Mouse (Mus musculus) large intestine, adult 2 months (tissue): Measurements from ENCODE around the gene Tmem141. TPM values are rescaled to one million over a fixed set of nuclear protein-coding genes. Genes with fewer than 3 reads are reported as not detected.
A peak's percentile ranks its signal among the peaks of the same experiment; 100 is the strongest.

Experiments used
- DNase-seq: peaks from one replicate; pipeline ENCODE4 v3.0.0-alpha.2; 2012; ENCODE audit warnings: low read depth, low spot score
- WGBS: fragments of 180-500 bp; shearing (Covaris S2); methylation state at CpG from one replicate; pipeline ENCODE4 v1.1.7; 2018; 5-methylcytosine and 5-hydroxymethylcytosine counted together
- polyA plus RNA-seq: library from polyadenylated mRNA; depleted of rRNA; stranded (reverse); fragments of >200 nt; gene quantifications from 2 replicates; pipeline ENCODE4 v1.2.3, GENCODE M21; 2012; rRNA removed

Tmem141 gene
- polyA plus RNA-seq, 1 experiment, result 19.4 TPM

DNA sequence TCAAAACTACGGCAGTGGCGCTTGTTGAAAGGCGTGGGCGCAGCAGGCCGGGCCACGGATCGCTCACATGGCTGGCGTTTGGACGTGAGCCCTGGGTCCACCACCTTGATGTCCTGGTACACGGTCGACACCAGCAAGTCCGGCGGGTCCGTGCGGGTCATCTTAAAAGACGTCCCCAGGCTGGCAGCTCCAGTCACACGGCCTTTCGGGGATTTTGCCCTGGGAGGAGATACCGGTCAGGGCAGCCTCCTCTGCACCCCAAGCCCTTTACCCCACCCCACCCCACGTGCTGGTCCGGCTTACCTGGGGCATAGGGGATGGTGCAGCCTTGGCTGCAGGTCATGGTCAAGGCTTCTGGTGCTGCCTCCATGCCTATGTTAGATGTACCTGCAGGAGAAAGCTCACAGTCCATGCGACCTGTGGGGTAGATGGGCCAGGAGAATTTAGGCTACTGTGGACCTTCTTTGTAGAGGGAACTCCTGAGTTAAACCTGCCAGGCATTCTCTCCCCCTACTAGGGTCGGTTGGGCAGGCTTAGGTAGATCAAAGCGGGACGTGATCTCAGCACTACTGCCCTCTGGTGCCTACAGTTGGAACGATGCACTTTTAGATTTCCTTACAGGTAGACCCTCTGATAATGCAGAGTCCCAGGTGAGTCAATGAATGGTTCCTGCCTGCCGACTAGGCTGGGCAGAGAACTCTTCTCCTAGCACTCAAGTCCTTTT lies 41.9 kb downstream of the Tmem141 start:
- DNase-seq, result no peak
- 3% methylated on average over 27 of the region's 27 CpGs for WGBS

DNA sequence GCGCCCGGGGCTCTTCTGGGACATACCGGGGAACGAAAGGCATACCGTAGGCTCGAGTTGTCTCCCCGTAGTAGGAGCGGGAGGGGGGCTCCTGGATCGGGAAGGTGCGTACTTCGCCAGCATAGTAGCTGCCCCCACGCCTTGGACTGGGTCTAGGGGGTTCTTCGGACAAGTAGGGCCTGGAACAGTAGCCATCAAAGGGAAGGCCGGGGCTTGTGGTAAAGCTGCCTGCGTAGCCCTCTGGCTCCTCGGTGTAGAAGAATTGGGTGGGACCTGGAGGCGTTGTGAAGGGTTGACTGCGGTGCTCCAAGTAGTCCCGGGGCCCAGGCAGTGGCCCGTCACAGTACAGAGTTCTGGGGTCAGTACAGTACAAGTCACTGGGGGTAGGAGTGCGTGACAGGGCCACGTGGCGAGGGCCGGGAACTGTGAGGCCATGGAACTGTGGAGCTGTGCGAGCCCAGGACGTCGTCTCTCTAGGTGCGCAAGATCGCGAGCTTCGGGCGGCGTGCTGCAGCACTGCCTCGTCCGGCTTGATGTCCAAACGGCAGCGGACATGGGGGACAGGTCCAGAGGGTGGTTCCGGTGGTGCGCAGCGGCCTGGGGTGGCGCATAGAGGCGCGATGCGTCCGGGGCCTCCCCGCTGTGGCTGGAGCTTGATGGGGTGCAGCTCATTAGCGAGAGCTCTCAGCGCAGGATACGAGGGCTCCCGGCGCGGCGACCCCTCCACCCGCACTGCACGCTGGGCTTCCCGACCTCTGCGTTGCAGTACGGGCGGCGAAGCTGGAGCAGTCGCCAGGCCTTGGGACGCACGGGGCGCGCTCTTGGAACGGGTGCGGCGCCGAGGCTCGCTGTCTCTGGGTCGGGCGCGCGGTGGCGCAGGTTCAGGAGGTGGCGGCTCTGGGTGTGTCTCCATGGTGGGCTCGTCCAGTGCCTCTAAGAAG lies 42.7 kb downstream of the Tmem141 start:
- DNase-seq, result no peak
- WGBS, result 11% methylated on average over 77 of the region's 77 CpGs

DNA sequence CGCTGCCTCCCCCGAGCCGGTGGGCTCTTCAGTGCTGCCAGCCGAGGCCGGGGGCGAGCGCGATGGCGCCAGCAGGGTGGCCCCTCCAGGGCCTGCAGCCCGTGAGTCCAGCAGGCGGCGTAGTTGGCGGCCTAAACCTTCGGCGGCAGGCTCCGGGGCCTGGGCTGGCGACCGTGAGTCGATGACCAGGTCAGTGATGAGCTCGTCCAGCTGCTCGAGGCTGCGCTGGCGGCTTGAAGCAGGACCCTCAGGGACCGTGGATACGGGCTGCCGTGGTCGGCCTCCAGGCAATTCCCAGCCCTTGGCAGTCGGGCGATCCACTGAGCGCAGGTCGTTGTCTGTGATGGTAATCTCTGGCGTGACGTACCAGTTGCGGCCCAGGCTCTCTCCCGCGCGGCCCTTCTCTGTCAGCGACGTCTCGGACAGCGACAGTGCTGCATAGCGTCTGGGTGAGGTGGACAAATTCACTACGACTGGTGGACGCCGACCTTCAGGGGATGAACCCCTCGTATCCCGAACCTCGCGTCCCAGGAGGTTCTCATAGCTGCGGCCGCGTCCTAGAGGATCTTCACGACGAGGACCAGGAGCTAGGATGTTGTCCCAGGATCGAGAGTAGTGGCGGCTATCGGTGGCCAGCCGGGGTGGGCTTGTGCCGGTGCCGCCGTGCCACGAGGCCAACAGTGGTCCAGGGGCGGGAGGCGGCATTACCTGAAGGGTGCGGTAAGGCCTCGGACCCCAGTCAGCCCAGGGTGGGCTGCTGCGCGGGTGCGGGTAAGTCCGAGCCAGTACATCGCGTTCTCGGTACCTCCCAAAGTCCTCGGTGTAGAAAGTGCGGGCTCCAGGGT lies 43.6 kb downstream of the Tmem141 start:
- no peak for DNase-seq
- 16% methylated on average over 75 of the region's 75 CpGs for WGBS

DNA sequence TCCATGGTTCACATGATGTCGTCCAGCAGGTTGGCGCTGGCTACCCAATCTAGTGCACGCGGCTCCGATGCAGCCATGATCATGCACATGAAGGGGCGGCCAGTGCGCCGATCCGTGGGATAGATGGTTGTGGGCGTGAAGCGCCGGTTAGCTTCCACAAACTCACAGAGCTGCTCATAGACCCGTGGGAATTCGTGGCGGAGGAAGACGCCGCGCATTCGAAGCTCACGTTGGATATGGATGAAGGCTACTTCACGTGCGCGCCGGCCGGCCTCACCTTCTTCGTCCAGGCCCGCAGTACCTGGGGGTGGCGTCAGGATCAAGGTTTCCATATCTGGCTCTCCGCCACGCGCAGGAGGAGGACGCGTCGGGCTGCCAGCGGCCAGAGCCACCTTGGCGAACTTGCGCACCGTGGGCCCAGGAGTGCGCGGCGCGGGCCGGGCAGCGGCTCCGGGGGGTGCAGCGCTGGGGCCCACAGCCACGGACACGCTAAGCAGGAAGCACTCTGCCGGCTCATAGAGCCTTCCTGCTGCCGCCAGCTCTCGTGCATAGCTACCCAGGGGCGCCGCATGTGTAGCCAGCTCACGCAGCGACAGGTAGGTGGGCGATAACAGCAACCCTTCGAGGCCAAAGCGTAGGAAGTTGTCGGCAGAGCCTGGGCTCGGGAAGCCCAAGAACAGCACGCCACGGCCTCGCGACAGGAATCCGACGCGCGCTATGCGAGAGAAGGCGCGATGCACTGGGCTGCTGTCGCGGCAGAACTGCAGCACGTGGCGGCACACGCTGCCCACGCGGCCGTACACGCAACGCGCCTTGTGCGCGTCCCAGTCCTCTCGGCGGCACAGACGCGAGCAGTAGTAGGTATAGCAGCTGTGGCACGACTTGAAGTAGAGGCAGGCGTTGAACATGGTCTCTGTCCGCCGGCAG lies 44.6 kb downstream of the Tmem141 start:
- WGBS, result 27% methylated on average over 92 of the region's 92 CpGs
- no peak for DNase-seq

DNA sequence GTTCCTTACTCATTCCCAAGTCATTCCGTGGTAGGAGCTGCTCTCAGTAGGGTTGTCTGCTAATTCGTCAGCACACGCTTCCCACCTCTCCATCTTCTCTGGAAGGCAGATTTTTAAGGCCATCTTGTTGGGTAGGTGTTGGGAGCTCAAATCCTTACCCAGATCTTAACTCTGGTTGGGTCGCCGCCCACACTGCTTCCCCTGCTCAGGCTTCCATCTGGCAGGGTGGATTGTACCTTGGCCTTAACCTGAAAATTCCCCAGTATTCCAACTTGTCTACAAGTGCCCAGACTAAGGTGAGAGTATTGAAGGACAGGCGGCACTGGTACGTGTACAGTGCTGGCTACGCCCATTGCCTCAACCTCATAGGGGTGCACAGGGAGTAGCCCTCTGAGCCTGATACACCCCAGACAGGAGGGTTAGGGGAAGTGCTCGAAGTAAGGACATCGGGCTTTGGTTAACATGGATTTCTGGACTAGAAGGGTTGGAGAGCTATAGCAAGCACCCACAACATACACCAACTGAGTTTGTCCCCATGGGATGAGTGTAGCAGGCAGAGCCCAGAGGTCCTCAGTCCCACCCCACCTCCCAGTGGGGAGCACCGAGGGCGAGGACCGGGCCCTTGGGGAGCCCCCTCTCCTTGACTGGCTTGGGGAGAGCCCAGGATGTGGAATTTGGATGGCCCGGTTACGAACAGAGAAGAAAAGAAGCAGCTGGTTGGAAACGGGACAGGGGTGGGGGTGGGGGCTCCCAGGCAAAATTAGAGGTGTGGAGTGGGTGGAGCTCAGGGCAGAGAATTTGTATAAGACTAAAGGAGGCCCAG lies 45.6 kb downstream of the Tmem141 start:
- WGBS, result 87% methylated on average over 16 of the region's 16 CpGs
- DNase-seq, result no peak

DNA sequence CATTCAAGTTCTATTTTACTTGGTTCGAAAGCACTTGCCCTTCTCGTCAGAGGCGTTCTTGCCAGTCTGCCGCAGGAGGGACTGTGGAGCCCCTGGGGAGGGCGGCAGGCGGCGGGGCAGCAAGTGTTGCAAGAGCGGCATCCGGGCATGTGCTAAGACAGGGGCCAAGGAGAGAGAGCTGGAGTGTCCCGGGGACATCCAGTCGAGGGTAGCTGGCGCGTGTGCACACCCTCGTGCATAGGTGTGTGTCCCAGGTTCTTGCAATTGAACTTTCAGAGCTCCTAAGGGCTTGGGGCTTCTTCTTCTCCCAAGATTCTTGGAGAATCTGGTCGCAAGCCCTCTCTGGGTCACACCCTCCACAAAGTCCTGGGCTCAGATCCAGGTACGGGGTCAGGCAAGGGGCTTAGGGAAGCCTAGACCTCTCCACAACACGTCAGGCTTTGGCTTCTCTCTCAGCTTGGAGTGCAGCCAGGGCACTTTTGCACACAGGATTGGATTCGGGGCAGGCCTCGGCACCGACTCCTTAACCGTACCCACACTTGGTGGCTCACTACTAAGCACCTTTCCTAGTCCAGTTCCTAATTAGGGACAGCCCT lies 46.3 kb downstream of the Tmem141 start:
- 12% methylated on average over 21 of the region's 21 CpGs for WGBS
- DNase-seq, result no peak

DNA sequence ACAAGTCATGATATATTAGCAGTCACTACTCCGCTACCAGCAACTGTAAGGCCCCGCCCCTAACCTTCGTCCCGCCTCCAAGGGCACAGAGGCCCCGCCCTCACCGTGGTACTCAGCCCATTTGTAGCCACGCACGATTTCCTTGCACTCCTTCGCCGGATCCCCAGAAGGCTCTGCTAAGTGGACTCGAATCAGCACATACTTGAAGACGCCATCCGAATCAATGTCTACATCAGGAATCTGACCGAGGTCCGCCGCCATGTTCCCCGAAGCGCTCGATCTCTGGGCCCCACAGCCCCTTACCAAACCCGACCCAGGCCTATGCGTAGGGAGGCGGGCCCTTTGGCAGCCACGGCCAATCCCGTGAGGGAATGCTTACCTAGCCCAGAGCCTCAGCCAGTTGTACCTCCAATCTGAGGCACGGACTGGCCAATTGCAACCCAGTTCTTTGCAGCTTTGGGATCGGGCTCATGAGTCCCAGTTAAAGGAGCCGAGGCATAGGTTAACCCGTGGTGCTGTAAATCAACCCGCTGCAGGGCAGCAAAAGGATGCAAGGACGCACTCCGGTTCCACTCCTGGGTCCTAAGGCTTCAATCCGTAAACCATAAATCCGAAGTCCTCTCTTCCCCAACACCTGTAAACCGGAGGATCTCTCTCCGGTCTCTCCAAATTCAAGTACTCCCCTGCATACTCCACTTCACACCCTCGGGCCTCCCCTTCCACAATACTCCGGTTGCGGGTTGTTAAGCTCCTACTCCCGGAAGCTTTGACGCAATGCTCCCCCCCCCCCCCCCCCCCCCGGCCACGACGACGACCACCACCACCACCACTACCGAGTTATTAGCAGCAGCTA lies 47.0 kb downstream of the Tmem141 start, which contains the start of the genes Mamdc4 and Phpt1:
Mamdc4 (minus strand) TSS at position 267 of the 853 bp plus-strand sequence.
Phpt1 (minus strand) TSS at position 646 of the 853 bp plus-strand sequence.
- under 1% methylated on average over 44 of the region's 45 CpGs for WGBS
- DNase-seq, result peak; percentile 99

DNA sequence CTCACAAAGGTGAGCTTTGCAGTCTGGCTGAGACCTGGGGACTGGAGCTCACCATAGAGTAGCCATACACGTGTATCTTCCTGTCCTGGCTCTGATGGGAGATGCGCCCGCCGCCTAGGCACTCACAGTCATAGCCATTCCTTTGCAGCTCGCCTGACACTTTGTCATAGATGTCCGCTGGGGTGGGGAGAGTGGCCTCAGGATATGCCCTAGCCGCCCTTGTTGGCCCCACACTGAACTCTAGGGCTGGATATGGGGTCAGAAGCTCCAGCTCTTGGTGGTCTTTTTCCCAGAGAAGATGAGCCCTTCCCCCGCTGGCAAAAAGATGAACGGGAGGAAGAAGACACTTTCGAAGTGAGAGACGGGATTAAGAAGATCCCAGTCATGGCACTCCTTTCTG lies 47.7 kb downstream of the Tmem141 start:
- WGBS, result 8% methylated on average over 11 of the region's 11 CpGs
- DNase-seq, result no peak

DNA sequence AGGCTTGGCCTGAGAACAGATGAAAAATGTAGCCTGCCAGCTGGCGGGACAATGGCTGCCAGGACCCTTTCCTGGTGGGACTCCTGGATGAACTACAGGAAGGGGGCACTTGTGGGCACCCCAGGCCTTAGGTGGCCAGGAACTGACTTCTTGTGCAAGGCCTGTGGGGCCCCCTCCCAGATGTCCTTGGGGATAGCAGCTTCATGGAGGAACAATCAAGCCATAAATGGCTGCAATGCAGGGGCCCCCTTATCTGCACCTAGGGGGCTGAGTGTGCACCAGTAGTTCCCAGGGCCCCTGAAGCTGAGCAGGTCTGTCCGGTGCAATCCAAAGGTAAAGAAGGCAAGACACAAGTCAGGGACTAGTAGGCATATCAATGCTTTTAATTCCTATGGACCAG lies 48.7 kb downstream of the Tmem141 start:
- 88% methylated on average over 2 of the region's 2 CpGs for WGBS
- DNase-seq, result no peak

DNA sequence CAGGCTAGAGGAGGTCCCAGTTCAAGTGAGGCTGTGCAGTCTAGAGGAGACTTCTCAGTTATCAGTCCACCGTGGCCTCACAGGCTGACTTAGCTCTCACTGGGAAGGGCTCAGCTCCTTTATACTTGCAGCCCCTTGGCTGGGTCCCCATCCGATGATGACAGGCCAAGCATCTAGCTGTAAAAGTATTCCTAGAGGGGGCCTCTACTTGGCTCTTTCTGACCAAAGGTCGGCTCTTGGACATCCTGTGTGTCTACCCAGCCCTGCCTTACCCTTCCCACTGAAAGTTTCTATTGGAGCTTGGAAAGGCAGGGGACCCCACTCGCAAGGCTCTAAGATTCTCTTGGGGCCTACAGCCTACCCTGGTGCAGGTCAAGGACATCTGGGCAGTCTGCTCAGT lies 50.6 kb downstream of the Tmem141 start:
- WGBS, result 77% methylated on average over 4 of the region's 4 CpGs

More for the DNA sequence above, 50.6 kb downstream of the Tmem141 start:
- DNase-seq, result no peak

Other genes starting within 250 kb of the Tmem141 start
- gene Sapcd2, start 249.7 kb downstream of the Tmem141 start, polyA plus RNA-seq, result 26.0 and 26.7 TPM in 2 replicates
- gene Entpd2, start 226.1 kb downstream of the Tmem141 start, polyA plus RNA-seq, result 36.7 and 40.4 TPM in 2 replicates
- gene Npdc1, start 222.7 kb downstream of the Tmem141 start, polyA plus RNA-seq, result 91.9 and 126 TPM in 2 replicates
- 0.52 and 0.88 TPM in 2 replicates for gene Fut7, start 198.7 kb downstream of the Tmem141 start, polyA plus RNA-seq
- gene Abca2, start 193.3 kb downstream of the Tmem141 start, polyA plus RNA-seq, result 7.5 and 12.4 TPM in 2 replicates
- gene Clic3, start 165.2 kb downstream of the Tmem141 start, polyA plus RNA-seq, result 1.3 and 1.4 TPM in 2 replicates
- gene Paxx, start 160.9 kb downstream of the Tmem141 start, polyA plus RNA-seq, result 45.6 and 48.9 TPM in 2 replicates
- gene Ptgds, start 152.0 kb downstream of the Tmem141 start, polyA plus RNA-seq, result 0.53 and 1.0 TPM in 2 replicates
- gene Lcn12, start 128.1 kb downstream of the Tmem141 start, polyA plus RNA-seq, result not detected in 2 replicates
- 26.7 and 31.7 TPM in 2 replicates for gene Fbxw5, start 121.3 kb downstream of the Tmem141 start, polyA plus RNA-seq
- 2.1 and 2.9 TPM in 2 replicates for gene C8g, start 120.3 kb downstream of the Tmem141 start, polyA plus RNA-seq
- gene Traf2, start 75.1 kb downstream of the Tmem141 start, polyA plus RNA-seq, result 19.6 and 20.8 TPM in 2 replicates
- gene Edf1, start 64.2 kb downstream of the Tmem141 start, polyA plus RNA-seq, result 200 and 273 TPM in 2 replicates
- 0.97 and 8.1 TPM in 2 replicates for gene Mamdc4, start 47.2 kb downstream of the Tmem141 start, polyA plus RNA-seq
- 37.3 and 44.6 TPM in 2 replicates for gene Phpt1, start 46.8 kb downstream of the Tmem141 start, polyA plus RNA-seq
- 0.43 and 0.69 TPM in 2 replicates for gene Ajm1, start 40.2 kb downstream of the Tmem141 start, polyA plus RNA-seq
- 35.8 and 52.6 TPM in 2 replicates for gene Rabl6, start 13.5 kb downstream of the Tmem141 start, polyA plus RNA-seq
- not detected in 2 replicates for gene Ccdc183, start 4.3 kb downstream of the Tmem141 start, polyA plus RNA-seq
- gene Fcna, start 6.0 kb upstream of the Tmem141 start, polyA plus RNA-seq, result 1.9 TPM in 2 replicates
- 1.4 TPM in 1 of 2 replicates, not detected in the other for gene Lcn8, start 31.1 kb upstream of the Tmem141 start, polyA plus RNA-seq
- gene Lcn5, start 35.9 kb upstream of the Tmem141 start, polyA plus RNA-seq, result 0.74 TPM in 1 of 2 replicates, not detected in the other
- gene Lcn6, start 54.8 kb upstream of the Tmem141 start, polyA plus RNA-seq, result not detected in 2 replicates
- 0.37 TPM in 1 of 2 replicates, not detected in the other for gene Lcn10, start 60.7 kb upstream of the Tmem141 start, polyA plus RNA-seq
- not detected in 2 replicates for gene Obp2a, start 78.0 kb upstream of the Tmem141 start, polyA plus RNA-seq
- 15.6 and 16.1 TPM in 2 replicates for gene Bmyc, start 84.7 kb upstream of the Tmem141 start, polyA plus RNA-seq
- gene Obp2b, start 115.0 kb upstream of the Tmem141 start, polyA plus RNA-seq, result not detected in 2 replicates
- not detected in 2 replicates for gene Lcn3, start 143.6 kb upstream of the Tmem141 start, polyA plus RNA-seq
- gene Lcn11, start 155.0 kb upstream of the Tmem141 start, polyA plus RNA-seq, result not detected in 2 replicates
- gene Gm13539, start 160.3 kb upstream of the Tmem141 start, polyA plus RNA-seq, result not detected in 2 replicates
- gene Glt6d1, start 193.8 kb upstream of the Tmem141 start, polyA plus RNA-seq, result not detected in 2 replicates
- gene Lcn9, start 201.1 kb upstream of the Tmem141 start, polyA plus RNA-seq, result 0.10 and 0.29 TPM in 2 replicates
- gene Sohlh1, start 225.2 kb upstream of the Tmem141 start, polyA plus RNA-seq, result not detected in 2 replicates
- gene Kcnt1, start 241.7 kb upstream of the Tmem141 start, polyA plus RNA-seq, result 1.4 and 2.8 TPM in 2 replicates